Mouse (Mus musculus) CH12.LX (cell line): Measurements from ENCODE around the gene Plxnb3.

Experiments
- BHLHE40 ChIP-seq: IDR thresholded peaks from 2 replicates; pipeline ENCODE4 v1.6.1; 2011; ENCODE audit warnings: mild to moderate bottlenecking, low read depth, low read length, improper control_type of control experiment
- CHD2 ChIP-seq: IDR thresholded peaks from 2 replicates; pipeline ENCODE4 v1.6.1; 2011; ENCODE audit warnings: low read length, improper control_type of control experiment
- CTCF ChIP-seq, 2 experiments: IDR thresholded peaks in 1 of 2; conservative IDR thresholded peaks in 1 of 2; 2 replicates each; pipeline ENCODE4 v1.5.1; 2011 to 2012; ENCODE audit warnings: low read depth in 2 of 2, low read length in 2 of 2, improper control_type of control experiment in 1 of 2, inconsistent platforms in 1 of 2, mild to moderate bottlenecking in 1 of 2, moderate library complexity in 1 of 2
- MAFK ChIP-seq: IDR thresholded peaks from 2 replicates; pipeline ENCODE4 v1.6.1; 2011; ENCODE audit warnings: low read length, improper control_type of control experiment; ENCODE audit not compliant: insufficient replicate concordance
- MAX ChIP-seq: IDR thresholded peaks from 2 replicates; pipeline ENCODE4 v1.6.1; 2011; ENCODE audit warnings: low read length, improper control_type of control experiment
- POLR2A ChIP-seq: IDR thresholded peaks from 2 replicates; pipeline ENCODE4 v1.6.1; 2011; ENCODE audit warnings: low read depth, mild to moderate bottlenecking, improper control_type of control experiment, low read length
- TCF12 ChIP-seq: IDR thresholded peaks from 2 replicates; pipeline ENCODE4 v1.6.1; 2014; ENCODE audit warnings: low read depth, mild to moderate bottlenecking, inconsistent platforms, low read length, improper control_type of control experiment
- USF2 ChIP-seq: conservative IDR thresholded peaks from 2 replicates; pipeline ENCODE4 v1.6.1; 2011; ENCODE audit warnings: low read depth, low read length, improper control_type of control experiment

GRCm38 (mm10) chrX:73788501-73788900, 31.6 kb downstream of the Plxnb3 start:
- TF ChIP-seq POLR2A (no peak), MAX (no peak), MAFK (no peak), USF2 (no peak), BHLHE40 (no peak), CTCF (conservative IDR thresholded peaks at IDR 0.05 in 1 of 2, IDR thresholded peaks at IDR 0.05 in 1 of 2; ENCODE audit: low read depth in 2 of 2, low read length in 2 of 2) (no peak), CHD2 (no peak), TCF12 (no peak)
